Mouse (Mus musculus) cerebellum, postnatal 25 days (tissue): ENCODE data around the gene Fam71d.

Experiments
- DNase-seq, 2 experiments: peaks; one replicate each; pipeline ENCODE4 v3.0.0; 2021; ENCODE audit warnings: mixed read lengths in 2 of 2

Fam71d gene

DNA sequence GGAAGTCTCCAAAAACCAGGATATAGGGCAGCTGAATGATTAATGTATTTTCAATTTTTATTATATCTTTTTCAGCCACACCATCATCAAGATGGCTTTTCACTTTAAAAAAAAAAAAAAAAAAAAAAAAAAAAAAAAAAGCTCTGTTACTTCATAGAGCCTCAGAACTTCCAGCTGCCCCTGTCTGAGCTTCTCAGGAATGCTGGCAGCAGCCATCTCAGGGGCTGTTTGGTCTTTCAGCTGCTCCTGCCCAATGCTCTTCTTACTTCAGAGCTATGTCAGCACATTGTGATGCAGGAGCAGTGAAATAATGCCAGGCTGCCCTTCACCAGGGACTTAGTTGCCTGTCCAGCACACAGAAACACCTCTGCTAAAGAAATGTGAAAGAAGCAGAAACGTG, at the start of gene Fam71d:
Gene Fam71d, plus strand, starts transcription at position 211 of the 400 bp plus-strand sequence.
- DNase-seq: no peak

DNA sequence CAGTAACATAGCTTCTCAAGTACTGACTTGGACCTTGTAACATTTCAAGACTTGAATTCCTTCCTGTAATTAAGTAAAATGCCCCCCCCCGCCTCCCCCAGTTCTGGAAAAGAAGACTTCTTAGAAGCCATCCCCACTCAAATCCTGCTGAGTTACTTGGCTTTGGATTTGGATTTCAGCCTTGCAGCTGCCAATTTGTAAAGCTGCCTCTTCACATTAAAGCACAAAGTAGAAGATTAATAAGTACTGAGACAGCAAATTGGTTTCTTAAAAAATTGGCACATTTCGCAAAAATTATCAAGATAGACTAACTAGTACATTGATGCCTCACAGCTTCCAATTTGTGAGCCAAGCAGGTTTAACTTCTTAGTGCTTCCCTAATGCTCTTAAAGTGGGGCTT, 47.6 kb upstream of the Fam71d start:
- DNase-seq: no peak

DNA sequence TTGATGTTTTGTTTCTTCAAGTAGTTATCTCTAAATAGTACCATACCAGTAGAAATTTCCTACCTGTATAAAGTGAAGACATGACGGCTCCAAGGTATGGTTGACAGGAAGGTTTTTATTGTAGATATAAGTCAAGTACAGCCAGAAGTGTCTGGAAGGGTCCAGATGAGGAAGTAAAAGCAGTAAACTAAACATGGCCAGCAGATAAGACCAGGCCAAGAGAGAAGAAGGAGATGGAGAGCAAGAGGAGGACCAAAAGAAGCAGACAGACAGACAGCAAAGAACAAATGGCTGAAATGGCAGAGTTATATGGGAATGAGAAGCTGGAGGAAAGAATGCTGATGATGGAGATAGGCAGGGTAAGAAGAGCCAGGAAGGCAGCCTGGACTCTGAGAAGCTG, 46.1 kb upstream of the Fam71d start:
- no peak for DNase-seq

GRCm38 (mm10) chr12:78659718-78660304, 31.5 kb upstream of the Fam71d start:
- no peak for DNase-seq

DNA sequence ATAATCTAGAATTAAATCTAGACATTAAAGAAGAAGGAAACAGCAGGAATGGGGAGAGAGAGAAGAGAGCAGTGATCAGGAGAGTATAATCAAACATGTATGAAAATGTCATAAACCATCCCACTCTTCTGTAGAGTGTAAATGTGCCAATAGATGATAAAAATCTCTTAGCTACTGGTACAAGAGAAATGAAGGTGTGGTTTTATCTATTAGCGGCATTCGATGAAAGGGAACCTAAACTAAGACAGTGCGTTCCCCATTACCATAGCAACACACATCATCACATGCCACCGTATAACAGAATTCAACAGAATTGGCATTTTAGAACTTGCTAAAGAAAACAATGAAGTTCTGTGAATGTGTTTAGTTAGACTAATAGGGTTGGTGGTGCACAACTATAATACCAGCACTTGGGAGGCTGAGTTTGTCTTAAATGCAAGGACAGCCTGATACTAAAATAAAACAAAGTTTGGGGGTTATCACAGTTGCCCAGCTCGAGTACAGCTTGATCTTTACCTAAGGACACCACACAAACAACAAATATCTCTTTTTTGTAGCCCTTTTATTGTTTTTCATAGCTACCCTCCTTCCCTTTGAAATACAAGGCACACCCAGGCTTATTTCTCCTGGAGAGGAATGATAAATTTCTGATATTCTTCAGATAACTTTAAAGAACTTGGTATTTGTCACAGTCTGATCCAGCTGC, 13.1 kb upstream of the Fam71d start:
- DNase-seq: no peak

DNA sequence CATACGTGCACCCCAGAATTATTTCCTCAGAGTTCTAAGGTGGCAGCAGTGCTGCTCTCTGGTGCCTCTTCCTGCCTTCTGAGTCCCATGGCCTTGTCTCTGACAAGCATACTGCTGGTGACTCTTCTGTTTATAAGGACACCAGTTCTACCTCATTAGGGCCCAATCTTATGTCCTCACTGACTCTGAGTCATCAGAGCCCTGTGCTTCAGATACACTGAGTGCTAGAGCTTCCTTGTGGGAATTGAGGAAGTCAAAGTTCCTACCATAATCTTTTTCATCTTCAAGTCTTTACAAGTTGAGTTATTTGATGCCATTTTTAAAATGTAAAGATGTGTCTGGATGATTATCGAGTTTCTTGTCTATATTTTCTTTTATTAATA, 12.5 kb upstream of the Fam71d start:
- DNase-seq: no peak

GRCm38 (mm10) chr12:78681048-78681447, 10.3 kb upstream of the Fam71d start:
- no peak for DNase-seq

- no peak for DNase-seq
Measured at GRCm38 (mm10) chr12:78682279-78682678, 9.1 kb upstream of the Fam71d start.

DNA sequence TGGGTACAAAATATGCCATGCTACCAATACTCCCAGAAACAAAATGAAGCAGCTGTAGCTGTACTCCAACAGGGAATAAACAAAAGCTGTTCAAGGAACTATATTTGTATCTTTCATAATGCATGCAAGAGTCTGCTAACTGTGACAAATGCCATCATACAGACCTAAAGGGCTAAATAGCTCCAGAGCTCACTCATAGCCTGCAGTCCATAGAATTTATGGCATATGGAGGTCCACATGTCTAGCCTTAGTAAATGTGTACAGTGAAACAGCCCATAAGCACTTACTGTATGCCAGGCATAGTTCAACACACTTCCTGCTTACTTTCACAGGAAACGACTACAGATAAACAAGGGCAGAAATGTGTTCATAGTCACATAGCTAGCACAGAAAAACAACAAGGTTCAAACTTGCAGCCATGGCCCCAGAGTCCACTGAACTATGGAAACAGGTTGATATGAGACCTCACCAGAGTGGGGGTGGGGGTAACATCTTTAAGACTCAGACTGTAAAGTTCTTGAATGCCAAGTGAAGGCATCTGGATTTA, 5.6 kb upstream of the Fam71d start:
- no peak for DNase-seq

DNA sequence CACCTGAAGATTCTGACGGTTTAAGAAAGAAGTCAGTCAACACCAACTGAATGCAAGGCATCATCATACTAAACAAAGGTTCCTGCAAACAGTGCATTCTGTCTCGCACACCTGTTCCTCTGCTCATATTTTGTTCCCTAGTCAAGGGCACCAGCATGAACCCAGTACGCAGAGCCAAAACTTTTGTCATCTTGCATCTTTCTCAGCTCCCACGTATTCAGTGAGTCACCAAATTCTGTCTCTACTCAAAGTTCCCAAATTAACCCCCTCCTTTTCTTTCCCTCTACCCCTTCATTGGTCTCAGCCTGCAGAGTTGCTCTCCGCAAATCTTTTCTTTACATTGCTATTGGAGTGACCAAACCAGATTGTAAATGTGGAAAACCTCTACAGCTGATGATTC, 2.5 kb upstream of the Fam71d start:
- DNase-seq: no peak

DNA sequence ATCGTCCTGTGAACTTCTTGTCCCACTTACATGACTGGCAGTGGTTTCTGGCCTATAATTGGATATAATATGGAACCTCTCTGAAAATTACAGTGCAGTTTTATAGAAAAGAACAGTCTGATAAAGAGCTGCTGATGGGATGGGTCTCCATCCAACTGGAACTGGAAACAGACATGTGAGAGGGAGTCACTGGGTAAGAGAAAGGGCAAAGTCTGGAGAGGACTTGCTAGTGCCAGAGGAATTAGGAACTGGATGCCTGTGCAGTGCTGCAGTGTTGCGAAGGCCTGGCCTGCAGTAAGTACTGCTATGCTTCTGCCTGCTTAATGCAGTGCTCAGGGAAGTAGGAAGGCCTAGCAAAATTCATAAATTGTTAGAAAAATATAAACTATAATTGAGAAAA, 1.9 kb downstream of the Fam71d start:
- no peak for DNase-seq

DNA sequence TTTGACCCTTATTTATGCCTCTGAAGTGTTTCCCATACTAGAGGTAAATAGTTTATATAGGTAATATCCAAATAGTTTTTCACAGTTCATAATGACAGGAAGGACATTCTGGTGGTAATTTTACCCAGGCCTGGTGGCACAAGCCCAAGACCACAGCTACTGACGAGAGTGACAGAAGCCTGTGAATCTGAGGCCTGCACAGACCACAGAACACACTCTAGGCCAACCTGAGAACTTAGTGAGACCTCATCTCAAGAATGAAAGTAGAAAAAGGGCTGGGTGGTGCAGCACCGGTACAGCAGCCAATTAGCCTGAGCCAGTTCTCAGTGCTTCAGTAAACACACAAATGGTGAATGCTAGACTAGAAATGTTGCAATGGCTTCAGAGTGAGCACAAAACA, 26.4 kb downstream of the Fam71d start:
- no peak for DNase-seq

- no peak for DNase-seq
Measured at GRCm38 (mm10) chr12:78727723-78728122, 36.4 kb downstream of the Fam71d start.

- DNase-seq: no peak
Measured at GRCm38 (mm10) chr12:78739633-78740032, 48.3 kb downstream of the Fam71d start.

- DNase-seq: no peak
Measured at GRCm38 (mm10) chr12:78740289-78740688, 49.0 kb downstream of the Fam71d start.

GRCm38 (mm10) chr12:78746226-78746625, 54.9 kb downstream of the Fam71d start:
- DNase-seq: no peak

GRCm38 (mm10) chr12:78747406-78747805, 56.1 kb downstream of the Fam71d start:
- DNase-seq: no peak

GRCm38 (mm10) chr12:78748113-78748512, 56.8 kb downstream of the Fam71d start:
- DNase-seq: peak in 1 of 2 experiments; percentile 32

DNA sequence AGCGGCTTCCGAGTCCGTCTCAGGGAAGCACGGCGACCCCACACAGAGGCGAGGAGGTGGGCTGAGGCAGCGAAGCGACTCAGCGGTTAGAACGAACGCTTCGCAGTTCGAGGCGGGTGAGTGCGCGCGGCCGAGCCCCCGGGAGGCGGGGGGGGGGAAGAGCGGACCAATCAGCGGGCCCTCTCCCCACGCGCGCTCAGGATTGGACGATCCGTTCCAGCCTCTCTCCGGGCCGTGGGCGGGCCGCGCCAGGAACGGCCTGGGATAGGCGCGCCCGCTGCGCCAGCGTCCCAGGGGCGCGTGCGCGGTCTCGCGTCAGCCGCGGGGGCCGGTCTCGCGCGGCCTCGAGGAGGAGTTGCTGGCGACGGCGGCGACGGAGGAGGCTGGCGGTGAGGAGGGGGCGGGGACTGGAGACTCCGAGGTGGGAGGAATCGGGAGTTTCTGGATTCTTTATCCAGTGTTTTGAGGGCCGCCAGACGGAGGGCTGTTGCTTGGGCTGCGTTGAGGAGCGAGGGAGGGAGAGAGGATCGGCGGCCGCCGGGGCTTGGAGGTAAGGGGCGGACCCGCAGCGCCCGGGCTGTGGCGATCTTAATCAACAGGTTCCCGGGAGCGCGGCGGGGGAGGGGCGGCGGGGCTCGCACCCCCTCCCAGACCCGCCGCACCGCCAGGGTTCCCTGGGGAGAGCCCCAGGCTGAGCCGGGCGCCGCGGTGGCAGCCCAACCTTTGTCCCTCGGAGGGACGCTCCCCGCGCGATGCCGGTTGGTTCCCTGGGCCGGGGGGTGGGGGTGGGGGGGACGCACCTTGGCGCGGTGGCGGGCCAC, 57.4 kb downstream of the Fam71d start, which contains the start of gene Mpp5:
Gene Mpp5, plus strand, starts transcription at position 351 of the 821 bp plus-strand sequence.
- peak; percentile 94 to 98 for DNase-seq

DNA sequence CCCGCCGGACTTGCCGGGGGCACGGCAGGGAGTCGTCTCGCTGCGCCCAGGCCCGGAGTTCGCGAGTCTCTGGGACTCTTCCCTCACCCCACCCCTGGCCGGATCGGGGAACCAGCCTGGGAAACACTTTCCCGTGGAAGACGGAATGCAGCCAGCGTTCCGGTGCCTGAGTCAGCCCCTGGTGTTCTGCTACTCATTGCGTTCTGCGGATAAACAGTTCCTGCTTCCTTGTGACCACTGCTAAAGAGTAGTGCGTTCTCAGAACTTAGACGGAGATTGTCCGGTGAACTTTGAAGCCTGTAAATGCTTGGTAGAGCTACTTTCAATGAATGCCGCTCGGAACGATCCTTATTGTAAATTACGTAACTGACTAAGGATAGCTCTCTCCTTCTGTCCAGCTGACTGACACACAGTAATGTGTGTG, 58.1 kb downstream of the Fam71d start:
- peak; percentile 67 to 72 for DNase-seq

- no peak for DNase-seq
Measured at GRCm38 (mm10) chr12:78761979-78762378, 70.6 kb downstream of the Fam71d start.

DNA sequence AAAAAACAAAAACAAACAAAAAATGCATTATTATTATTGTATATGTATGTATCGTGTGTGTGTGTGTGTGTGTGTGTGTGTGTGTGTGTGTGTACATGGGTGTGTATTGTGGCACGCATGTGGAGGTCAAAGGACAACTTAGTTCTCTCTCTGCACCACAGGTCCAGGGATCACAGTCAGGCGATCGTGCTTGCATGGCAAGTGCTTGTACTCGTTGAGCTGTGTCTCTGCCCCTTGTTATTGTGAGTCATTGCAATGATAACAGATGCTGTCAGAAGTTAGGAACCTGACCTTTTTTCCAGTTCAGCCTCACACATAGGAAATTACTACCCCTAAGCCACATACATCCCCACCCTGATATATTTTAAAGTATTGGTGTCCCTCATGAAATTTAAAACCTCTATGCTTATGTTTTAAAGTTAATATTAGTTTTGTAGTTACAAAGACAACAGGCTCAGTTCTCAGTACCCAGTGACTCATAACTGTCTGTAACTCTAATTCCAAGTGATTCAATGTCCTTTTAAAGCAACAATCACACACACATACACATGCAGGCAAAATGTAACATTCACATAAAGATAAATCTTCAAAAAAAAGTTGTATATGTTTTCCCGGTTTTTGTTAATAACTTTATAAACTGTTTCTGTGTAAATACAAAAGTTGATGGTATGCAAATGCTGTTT, 77.8 kb downstream of the Fam71d start:
- no peak for DNase-seq

DNA sequence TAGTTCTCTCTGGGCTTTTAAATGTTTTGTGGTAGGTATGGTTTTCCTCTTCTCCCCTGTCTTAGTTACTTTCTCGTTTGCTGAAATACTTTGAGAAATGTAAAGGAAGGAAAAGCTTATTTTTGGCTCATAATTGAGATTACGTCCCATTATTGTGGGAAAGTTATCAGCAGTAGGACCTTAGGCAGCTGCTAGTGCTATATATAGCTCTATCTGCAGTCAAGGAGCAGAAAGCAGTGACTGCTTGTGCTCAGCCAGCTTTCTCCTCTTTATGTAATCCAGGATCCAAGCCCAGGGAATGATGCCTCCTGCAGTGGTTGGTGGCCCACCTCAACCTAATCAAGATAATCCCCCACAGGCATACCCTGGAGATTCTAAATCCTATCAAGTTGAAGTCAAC, 81.9 kb downstream of the Fam71d start:
- DNase-seq: no peak
